Mouse (Mus musculus): ENCODE measurements around the gene Leng8. TPM values are rescaled to one million over a fixed set of nuclear protein-coding genes. Genes with fewer than 3 reads are reported as not detected.
A peak's percentile ranks its signal among the peaks of the same experiment; 100 is the strongest.

Gene Leng8
- 100 to 1,000 TPM; 109 to 181 TPM for total RNA-seq (2021)

GRCm38 (mm10) chr7:4136771-4137531 lies at the start of gene Leng8:
Gene Leng8 (plus strand): TSS chr7:4137039.
- DNase-seq (ENCODE audit: extremely low spot score in 1 of 2, low spot score in 1 of 2), result peak; percentile 97 to 99

GRCm38 (mm10) chr7:4087238-4087895 lies 49.5 kb upstream of the Leng8 start:
- DNase-seq (ENCODE audit: extremely low spot score in 1 of 2, low spot score in 1 of 2), result no peak

- DNase-seq (ENCODE audit: extremely low spot score in 1 of 2, low spot score in 1 of 2), result no peak
Observed at GRCm38 (mm10) chr7:4087896-4088480, 48.9 kb upstream of the Leng8 start.

GRCm38 (mm10) chr7:4088679-4089078 lies 48.2 kb upstream of the Leng8 start:
- DNase-seq (ENCODE audit: extremely low spot score in 1 of 2, low spot score in 1 of 2), result no peak

GRCm38 (mm10) chr7:4091170-4091569 lies 45.7 kb upstream of the Leng8 start:
- no peak for DNase-seq (ENCODE audit: extremely low spot score in 1 of 2, low spot score in 1 of 2)

- no peak for DNase-seq (ENCODE audit: extremely low spot score in 1 of 2, low spot score in 1 of 2)
Observed at GRCm38 (mm10) chr7:4098301-4098700, 38.5 kb upstream of the Leng8 start.

GRCm38 (mm10) chr7:4098832-4099231 lies 38.0 kb upstream of the Leng8 start:
- no peak for DNase-seq (ENCODE audit: extremely low spot score in 1 of 2, low spot score in 1 of 2)

- no peak for DNase-seq (ENCODE audit: extremely low spot score in 1 of 2, low spot score in 1 of 2)
Observed at GRCm38 (mm10) chr7:4101144-4101543, 35.7 kb upstream of the Leng8 start.

GRCm38 (mm10) chr7:4103411-4103810 lies 33.4 kb upstream of the Leng8 start:
- no peak for DNase-seq (ENCODE audit: extremely low spot score in 1 of 2, low spot score in 1 of 2)

GRCm38 (mm10) chr7:4111766-4112165 lies 25.1 kb upstream of the Leng8 start:
- DNase-seq (ENCODE audit: extremely low spot score in 1 of 2, low spot score in 1 of 2), result no peak

- no peak for DNase-seq (ENCODE audit: extremely low spot score in 1 of 2, low spot score in 1 of 2)
Observed at GRCm38 (mm10) chr7:4117050-4117814, 19.6 kb upstream of the Leng8 start.

GRCm38 (mm10) chr7:4119344-4119902 lies 17.4 kb upstream of the Leng8 start, which contains the start of gene Ttyh1:
Gene Ttyh1 (plus strand): TSS chr7:4119408.
- DNase-seq (ENCODE audit: extremely low spot score in 1 of 2, low spot score in 1 of 2), result peak; percentile 75 to 82

- no peak for DNase-seq (ENCODE audit: extremely low spot score in 1 of 2, low spot score in 1 of 2)
Observed at GRCm38 (mm10) chr7:4119976-4120921, 16.6 kb upstream of the Leng8 start.

GRCm38 (mm10) chr7:4122076-4122768 lies 14.6 kb upstream of the Leng8 start:
- no peak for DNase-seq (ENCODE audit: extremely low spot score in 1 of 2, low spot score in 1 of 2)

GRCm38 (mm10) chr7:4122783-4123182 lies 14.1 kb upstream of the Leng8 start:
- DNase-seq (ENCODE audit: extremely low spot score in 1 of 2, low spot score in 1 of 2), result no peak

- peak in 1 of 2 experiments; percentile 70 for DNase-seq (ENCODE audit: extremely low spot score in 1 of 2, low spot score in 1 of 2)
Observed at GRCm38 (mm10) chr7:4123732-4124131, 13.1 kb upstream of the Leng8 start.

- DNase-seq (ENCODE audit: extremely low spot score in 1 of 2, low spot score in 1 of 2), result peak in 1 of 2 experiments; percentile 58
Observed at GRCm38 (mm10) chr7:4124315-4124759, 12.5 kb upstream of the Leng8 start.

GRCm38 (mm10) chr7:4124856-4125255 lies 12.0 kb upstream of the Leng8 start:
- DNase-seq (ENCODE audit: extremely low spot score in 1 of 2, low spot score in 1 of 2), result no peak

- DNase-seq (ENCODE audit: extremely low spot score in 1 of 2, low spot score in 1 of 2), result no peak
Observed at GRCm38 (mm10) chr7:4125306-4125705, 11.5 kb upstream of the Leng8 start.

All from layer of hippocampus, postnatal 25 days (tissue).